Mouse (Mus musculus) ovary, adult 18-20 months (tissue): ENCODE measurements around the gene T.
"Not testable (repeated sequence)": the region's sequence is repeated elsewhere in the genome, so short reads cannot be mapped to it uniquely, and the experiment has no call there.

Source experiments
- DNase-seq: peaks from one replicate; pipeline ENCODE4 v3.0.0; 2022; ENCODE audit warnings: low spot score, mixed read lengths

Gene T

GRCm38 (mm10) chr17:8433978-8434960 lies at the start of gene T:
Gene T (plus strand): TSS chr17:8434423.
- no peak for DNase-seq

GRCm38 (mm10) chr17:8385441-8385840 lies 48.8 kb upstream of the T start:
- no peak for DNase-seq

DNA sequence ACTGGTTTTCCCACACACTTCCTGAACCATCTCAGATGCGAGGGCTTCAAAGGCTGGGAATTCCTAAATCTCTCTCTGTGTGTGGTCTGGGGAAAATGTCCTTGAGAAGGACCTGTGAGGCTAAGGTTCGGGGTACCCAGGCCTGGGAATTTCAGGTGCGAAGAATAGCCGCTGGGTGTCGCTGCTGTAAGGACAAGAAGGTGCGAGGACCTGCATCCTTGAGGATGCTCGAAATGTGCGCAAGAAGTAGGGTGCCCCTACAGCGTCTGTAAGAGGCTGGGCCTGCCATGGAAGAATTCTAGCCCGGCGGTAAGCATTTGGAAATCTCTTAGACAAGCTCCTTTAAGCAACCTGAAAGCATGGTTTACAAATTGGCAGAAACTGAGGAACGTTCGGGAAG lies 45.8 kb upstream of the T start:
- no peak for DNase-seq

DNA sequence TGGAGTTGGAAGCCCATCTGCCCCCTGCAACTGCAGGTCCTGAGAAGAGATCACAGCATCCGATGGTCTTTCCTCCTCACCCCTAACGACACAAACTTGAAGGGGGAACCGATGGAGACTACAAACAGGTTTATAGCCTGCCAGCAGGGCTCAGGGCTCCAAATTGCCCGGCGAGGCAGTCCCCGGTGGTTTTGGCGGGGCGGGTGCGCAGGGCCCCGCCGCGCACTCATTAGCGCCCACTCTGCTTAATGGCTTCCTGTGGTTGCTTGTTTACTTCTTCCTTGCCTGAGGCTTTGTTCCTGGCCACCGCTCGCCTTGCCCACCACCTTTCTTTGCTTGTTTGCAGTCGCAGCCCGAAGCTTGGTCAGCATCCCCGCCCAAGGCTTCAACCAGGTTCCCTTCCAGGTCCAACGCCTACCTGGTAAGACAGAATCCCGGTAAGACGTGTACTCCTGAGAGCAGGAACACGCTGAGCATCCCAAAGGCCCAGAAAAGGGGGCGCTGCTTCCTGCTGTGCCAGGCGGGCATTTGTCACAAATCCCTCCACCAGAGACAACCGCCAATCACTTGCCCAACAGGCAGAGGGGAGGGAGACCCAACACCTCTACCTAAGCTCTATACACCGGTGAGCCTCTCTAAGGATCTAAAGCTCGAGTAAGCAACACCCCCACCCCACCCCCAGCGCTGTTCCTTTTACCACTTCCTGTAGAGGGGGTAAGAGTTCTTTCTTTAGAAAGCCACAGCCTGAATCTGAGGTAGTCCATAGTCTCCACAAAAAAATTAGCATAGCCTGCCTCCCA lies 45.0 kb upstream of the T start:
- no peak for DNase-seq

- no peak for DNase-seq
Observed at GRCm38 (mm10) chr17:8389790-8390095, 44.5 kb upstream of the T start.

DNA sequence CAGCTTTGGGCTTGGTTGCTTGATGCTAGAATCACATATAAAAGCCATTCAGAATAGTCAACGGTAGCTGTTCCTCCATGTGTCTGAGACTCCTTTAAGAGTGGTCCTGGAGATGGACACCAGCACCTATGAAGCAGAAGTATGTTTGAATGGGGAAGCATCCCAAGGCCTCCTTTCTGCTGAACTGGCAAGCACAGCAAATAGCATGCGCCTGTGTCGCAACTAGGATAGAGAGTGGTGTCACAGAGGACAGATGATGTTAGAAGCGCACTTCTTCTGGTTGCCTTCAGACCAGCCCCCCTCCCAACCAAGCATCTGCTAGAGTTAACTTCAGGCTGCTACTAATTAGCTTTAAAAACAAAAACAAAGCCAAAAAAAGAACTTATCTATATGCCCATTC lies 43.7 kb upstream of the T start:
- no peak for DNase-seq

- no peak for DNase-seq
Observed at GRCm38 (mm10) chr17:8396371-8396770, 37.9 kb upstream of the T start.

DNA sequence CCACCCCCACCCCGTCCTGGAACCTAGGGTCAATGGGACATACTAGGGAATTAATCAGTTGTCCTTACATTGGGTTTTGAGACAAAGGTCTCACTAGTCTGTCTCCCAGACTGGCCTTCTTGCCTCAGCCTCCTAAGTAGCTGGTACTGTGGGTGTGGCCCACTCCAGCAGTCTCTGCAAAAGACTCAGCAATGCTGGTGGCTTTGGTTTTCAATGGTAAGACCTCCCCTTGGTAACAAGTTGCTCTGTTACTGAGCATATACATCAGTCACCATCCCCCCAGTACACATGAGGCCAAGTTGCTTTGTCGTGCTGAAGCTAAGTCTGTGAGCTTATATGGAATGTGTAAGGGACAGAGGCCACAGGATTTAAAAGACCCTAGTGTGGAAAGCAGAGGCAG lies 36.3 kb upstream of the T start:
- DNase-seq, result no peak

DNA sequence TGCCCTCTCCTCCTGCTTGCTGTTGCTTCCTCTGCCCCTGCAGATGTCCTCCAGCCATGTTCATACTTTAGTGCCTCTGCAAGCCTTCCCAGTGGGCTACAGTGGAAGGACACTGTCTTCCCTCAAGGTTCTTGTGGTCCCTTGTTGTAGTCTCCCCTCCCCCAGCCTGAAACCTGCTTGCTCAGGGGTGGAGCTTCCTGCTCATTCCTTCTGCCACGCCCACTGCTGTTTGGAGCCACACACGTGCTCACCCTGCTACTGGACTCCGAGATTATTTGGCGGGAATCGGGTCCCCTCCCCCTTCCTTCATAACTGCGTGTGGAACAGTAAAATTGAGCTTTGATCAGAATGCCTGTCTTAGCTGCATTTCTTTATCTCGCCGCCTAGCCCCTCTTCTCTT lies 30.3 kb upstream of the T start:
- DNase-seq, result not testable (repeated sequence)

GRCm38 (mm10) chr17:8406285-8406684 lies 27.9 kb upstream of the T start:
- no peak for DNase-seq

DNA sequence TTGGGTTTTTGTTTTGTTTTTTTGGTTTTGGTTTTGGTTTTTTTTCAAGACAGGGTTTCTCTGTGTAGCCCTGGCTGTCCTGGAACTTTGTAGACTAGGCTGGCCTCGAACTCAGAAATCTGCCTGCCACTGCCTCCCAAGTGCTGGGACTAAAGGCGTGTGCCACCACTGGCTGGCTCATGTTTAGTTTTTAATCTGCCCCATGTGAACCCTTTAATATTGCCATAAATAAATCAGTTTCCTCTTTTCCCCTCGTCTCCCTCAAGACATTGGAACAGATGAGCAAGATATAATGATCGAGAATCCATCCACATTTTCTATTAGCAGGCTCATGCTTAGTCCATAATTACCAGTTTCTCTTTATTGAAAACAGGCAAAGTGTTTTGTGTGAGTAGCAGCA lies 26.2 kb upstream of the T start:
- DNase-seq, result not testable (repeated sequence)

- DNase-seq, result no peak
Observed at GRCm38 (mm10) chr17:8408589-8409295, 25.5 kb upstream of the T start.

- no peak for DNase-seq
Observed at GRCm38 (mm10) chr17:8410330-8410729, 23.9 kb upstream of the T start.

GRCm38 (mm10) chr17:8413656-8414055 lies 20.6 kb upstream of the T start:
- DNase-seq, result no peak

DNA sequence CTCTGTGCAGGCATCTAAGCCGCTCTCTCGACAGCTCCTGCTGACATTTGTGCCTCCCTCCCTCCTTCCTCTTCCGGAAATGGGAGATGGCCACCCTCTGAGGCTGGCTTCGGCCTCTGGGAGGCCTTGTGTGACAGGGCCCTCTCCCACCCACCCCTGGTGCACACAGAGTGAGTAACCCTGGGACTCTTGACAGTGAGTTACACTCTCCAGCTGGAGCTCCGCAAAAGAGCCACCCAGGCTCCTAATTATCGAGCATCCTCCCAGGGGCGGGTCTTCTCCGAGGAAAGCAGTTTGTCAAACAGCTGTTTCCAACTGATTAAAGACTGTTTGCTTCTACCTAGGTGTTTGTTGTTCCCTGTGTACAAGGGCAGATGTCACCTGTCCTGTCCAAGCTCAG lies 18.7 kb upstream of the T start:
- DNase-seq, result no peak

GRCm38 (mm10) chr17:8416865-8417264 lies 17.4 kb upstream of the T start:
- DNase-seq, result no peak

- DNase-seq, result no peak
Observed at GRCm38 (mm10) chr17:8420739-8421138, 13.5 kb upstream of the T start.

- no peak for DNase-seq
Observed at GRCm38 (mm10) chr17:8421517-8421916, 12.7 kb upstream of the T start.

DNA sequence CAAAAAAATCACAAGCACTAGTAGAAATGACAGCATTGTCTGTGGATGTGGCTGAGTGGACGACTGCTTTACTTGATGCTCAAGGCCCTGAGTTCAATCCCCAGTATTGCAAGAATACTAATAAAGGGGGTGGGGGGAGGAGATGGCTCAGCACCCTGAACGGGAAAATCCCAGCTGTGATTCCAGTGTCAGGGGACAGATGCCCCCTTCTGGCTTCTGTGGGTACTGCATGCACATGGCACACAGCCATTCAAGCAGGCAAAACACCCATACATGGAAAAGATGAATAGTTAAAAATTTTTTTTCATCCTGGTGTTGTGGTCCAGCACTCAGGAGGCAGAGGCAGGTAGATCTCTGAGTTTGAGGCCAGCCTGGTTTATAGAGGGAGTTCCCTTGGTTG lies 10.9 kb upstream of the T start:
- no peak for DNase-seq

DNA sequence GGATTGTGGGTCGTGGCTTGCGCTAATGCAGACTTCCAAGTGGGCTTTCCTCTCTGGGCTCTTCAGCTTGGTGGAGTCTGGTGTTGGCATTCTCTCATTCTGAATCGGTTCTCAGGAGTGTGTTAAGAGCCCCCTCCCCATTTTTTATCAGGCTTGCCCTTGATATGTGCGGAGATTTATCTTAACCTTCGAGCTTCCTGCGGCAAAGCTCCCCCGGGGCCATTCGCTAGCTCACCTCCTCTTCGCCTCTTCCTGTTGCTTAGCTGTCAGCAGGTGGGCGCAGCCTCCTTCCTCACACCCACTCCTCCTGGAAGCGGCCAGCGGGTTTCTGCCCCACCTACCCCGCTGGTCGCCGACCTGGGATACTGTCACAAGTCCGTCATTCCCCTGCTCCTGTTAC lies 4.8 kb upstream of the T start:
- DNase-seq, result no peak

GRCm38 (mm10) chr17:8429896-8430295 lies 4.3 kb upstream of the T start:
- no peak for DNase-seq

GRCm38 (mm10) chr17:8432179-8432800 lies 1.9 kb upstream of the T start:
- DNase-seq, result no peak
